Mouse (Mus musculus) spleen, postnatal 10 days (tissue): Measurements from ENCODE around the gene E330014E10Rik.
"Not testable (repeated sequence)": the region's sequence is repeated elsewhere in the genome, so short reads cannot be mapped to it uniquely, and the experiment has no call there.

Source experiments
- DNase-seq, 2 experiments: peaks; one replicate each; pipeline ENCODE4 v3.0.0; 2021 to 2022; ENCODE audit warnings: low spot score in 2 of 2

Gene E330014E10Rik

GRCm38 (mm10) chr5:95775690-95776089 lies at the start of gene E330014E10Rik:
Gene E330014E10Rik (plus strand): TSS chr5:95775990.
- DNase-seq: not testable (repeated sequence)

- not testable (repeated sequence) for DNase-seq
Observed at GRCm38 (mm10) chr5:95736073-95736472, 39.7 kb upstream of the E330014E10Rik start, which contains the start of gene Gm7978. Gene Gm7978 (minus strand): TSS chr5:95736173.

GRCm38 (mm10) chr5:95741714-95742113 lies 34.1 kb upstream of the E330014E10Rik start, which contains the start of gene Gm7982:
Gene Gm7982 (plus strand): TSS chr5:95742014.
- not testable (repeated sequence) for DNase-seq

- not testable (repeated sequence) for DNase-seq
Observed at GRCm38 (mm10) chr5:95810841-95811240, 35.1 kb downstream of the E330014E10Rik start.

GRCm38 (mm10) chr5:95836580-95836979 lies 60.8 kb downstream of the E330014E10Rik start:
- DNase-seq: no peak

- DNase-seq: no peak
Observed at GRCm38 (mm10) chr5:95854030-95854429, 78.2 kb downstream of the E330014E10Rik start.
